Mouse (Mus musculus): ENCODE measurements around the gene Tmem151a. TPM values are rescaled to one million over a fixed set of nuclear protein-coding genes. Genes with fewer than 3 reads are reported as not detected.

Gene Tmem151a
- total and polyA plus RNA-seq, 2 experiments: under 0.01 to 0.24 TPM

DNA sequence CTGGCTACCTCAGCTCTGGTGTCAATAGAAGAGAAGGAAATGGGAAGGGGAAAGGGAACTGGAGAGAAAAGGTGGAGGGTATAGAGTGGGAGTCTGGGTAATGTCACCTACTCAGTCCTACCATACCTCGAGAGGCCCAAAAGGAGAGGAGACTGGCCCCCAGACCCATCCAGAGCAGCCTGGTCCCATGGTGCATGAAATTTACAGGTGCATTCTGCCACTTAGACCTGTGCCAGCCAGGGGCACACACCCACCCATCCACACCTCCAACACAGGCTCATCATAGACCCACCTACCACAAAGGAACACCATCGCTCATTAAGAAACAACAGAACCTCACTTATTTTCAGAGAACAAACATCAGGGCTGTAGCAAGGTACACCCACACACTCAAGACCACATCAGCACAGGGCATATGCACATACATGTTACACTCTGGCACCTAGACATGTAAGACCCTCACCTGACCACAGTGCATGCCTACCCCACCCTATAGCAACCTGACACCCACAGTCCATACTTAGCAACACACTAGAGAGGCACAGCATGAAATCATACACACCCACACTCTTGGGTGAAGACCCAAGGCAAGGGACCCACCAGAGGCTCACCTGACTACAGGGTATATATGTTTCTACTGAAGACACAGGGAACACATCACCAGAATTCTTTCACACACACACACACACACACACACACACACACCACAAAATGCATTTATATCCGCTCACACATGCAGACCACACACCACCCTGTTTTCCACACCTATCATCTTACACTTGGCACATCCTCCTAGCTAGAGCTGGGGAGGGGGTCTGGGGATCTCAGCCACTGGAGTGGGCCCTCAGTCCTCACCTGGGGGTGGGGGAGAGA lies 1.1 kb downstream of the Tmem151a start:
- Histone ChIP-seq H3K4me1 (ENCODE audit: control insufficient read depth, insufficient read depth, low read length) (peaks cover 10% of the 10 kb centered on the region), H3K79me2 (ENCODE audit: control insufficient read depth, insufficient read depth, low read length) (no peaks in the 10 kb centered on the region), H3K27me3 (ENCODE audit: control insufficient read depth, insufficient read depth, low read length) (peaks cover 16% of the 10 kb centered on the region), H3K9ac (ENCODE audit: low read depth, low read length) (no peak overlapping the region), H3K27ac (replicated peaks; ENCODE audit: insufficient read depth, low read depth, low read length) (no peak overlapping the region), H3K4me3 (ENCODE audit: insufficient read depth, low read depth, low read length) (no peak overlapping the region), H3K36me3 (ENCODE audit: control insufficient read depth, insufficient read depth, low read length) (no peaks in the 10 kb centered on the region)
- no peak for TF ChIP-seq POLR2A (IDR thresholded peaks at IDR 0.05; ENCODE audit: extremely low read depth, insufficient read depth, low read length)
- TF ChIP-seq CTCF (IDR thresholded peaks at IDR 0.05; ENCODE audit: low read depth, low read length): no peak
- WGBS: 71% methylated on average over 3 of the region's 3 CpGs
- DNase-seq (ENCODE audit: extremely low read depth, low read depth, low spot score): no peak

DNA sequence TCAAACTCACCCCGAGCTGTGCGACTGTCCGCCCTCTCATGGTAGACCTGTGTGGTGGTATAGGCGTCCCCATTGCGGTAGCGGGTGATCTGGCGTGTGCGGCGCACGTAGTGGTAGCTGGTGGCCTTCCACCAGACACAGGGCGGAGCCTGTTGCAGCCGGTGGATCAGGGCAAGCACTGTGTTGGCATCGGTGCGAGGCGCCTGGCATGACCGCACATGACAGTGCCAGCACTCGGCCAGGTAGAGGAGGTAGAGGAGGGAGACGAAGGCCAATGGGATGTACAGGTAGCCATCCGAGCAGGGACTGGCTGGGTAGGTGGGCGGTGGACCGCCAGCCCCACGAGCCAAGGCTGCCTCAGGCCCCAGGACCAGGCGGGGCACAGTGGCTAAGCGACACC lies 2.7 kb downstream of the Tmem151a start:
- peaks cover 5% of the 10 kb centered on the region for H3K4me1 ChIP-seq (ENCODE audit: control insufficient read depth, insufficient read depth, low read length)
- H3K27ac ChIP-seq (replicated peaks; ENCODE audit: insufficient read depth, low read depth, low read length): no peak overlapping the region
- 52% methylated on average over 24 of the region's 24 CpGs for WGBS
- peaks cover 16% of the 10 kb centered on the region for H3K27me3 ChIP-seq (ENCODE audit: control insufficient read depth, insufficient read depth, low read length)
- DNase-seq (ENCODE audit: extremely low read depth, low read depth, low spot score): no peak
- TF ChIP-seq POLR2A (IDR thresholded peaks at IDR 0.05; ENCODE audit: extremely low read depth, insufficient read depth, low read length): no peak
- no peak for TF ChIP-seq CTCF (IDR thresholded peaks at IDR 0.05; ENCODE audit: low read depth, low read length)
- H3K36me3 ChIP-seq (ENCODE audit: control insufficient read depth, insufficient read depth, low read length): no peaks in the 10 kb centered on the region
- H3K9ac ChIP-seq (ENCODE audit: low read depth, low read length): no peak overlapping the region
- H3K79me2 ChIP-seq (ENCODE audit: control insufficient read depth, insufficient read depth, low read length): no peaks in the 10 kb centered on the region
- no peak overlapping the region for H3K4me3 ChIP-seq (ENCODE audit: insufficient read depth, low read depth, low read length)

DNA sequence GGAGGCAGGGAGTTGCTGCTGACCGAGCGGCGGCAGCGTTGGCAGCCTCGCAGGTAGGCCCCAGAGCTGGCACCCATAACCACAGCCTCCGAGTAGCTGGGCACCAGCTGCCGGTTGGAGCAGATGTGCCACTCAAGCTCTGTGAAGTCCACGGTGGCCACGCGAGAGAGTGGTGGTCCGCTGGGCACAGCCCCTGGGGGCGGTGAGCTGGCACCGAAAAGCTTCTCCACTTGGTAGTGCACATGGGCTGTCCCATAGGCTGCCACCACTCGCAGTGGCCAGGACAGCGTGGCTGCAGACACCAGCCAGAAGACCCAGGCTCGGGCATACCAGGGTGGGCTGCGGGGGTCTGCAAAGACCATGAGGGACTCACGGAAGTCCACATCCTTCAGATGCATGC lies 3.3 kb downstream of the Tmem151a start:
- H3K79me2 ChIP-seq (ENCODE audit: control insufficient read depth, insufficient read depth, low read length): no peaks in the 10 kb centered on the region
- no peak for DNase-seq (ENCODE audit: extremely low read depth, low read depth, low spot score)
- TF ChIP-seq POLR2A (IDR thresholded peaks at IDR 0.05; ENCODE audit: extremely low read depth, insufficient read depth, low read length) (no peak), CTCF (IDR thresholded peaks at IDR 0.05; ENCODE audit: low read depth, low read length) (no peak)
- no peak overlapping the region for H3K4me3 ChIP-seq (ENCODE audit: insufficient read depth, low read depth, low read length)
- no peak overlapping the region for H3K9ac ChIP-seq (ENCODE audit: low read depth, low read length)
- peaks cover 3% of the 10 kb centered on the region; the same call in 1 of the 2 replicates for H3K4me1 ChIP-seq (ENCODE audit: control insufficient read depth, insufficient read depth, low read length)
- no peaks in the 10 kb centered on the region for H3K36me3 ChIP-seq (ENCODE audit: control insufficient read depth, insufficient read depth, low read length)
- WGBS: 50% methylated on average over 18 of the region's 18 CpGs
- peaks cover 16% of the 10 kb centered on the region for H3K27me3 ChIP-seq (ENCODE audit: control insufficient read depth, insufficient read depth, low read length)
- H3K27ac ChIP-seq (replicated peaks; ENCODE audit: insufficient read depth, low read depth, low read length): no peak overlapping the region

- no peaks in the 10 kb centered on the region for H3K79me2 ChIP-seq (ENCODE audit: control insufficient read depth, insufficient read depth, low read length)
- no peak overlapping the region for H3K27ac ChIP-seq (replicated peaks; ENCODE audit: insufficient read depth, low read depth, low read length)
- peaks cover 11% of the 10 kb centered on the region for H3K27me3 ChIP-seq (ENCODE audit: control insufficient read depth, insufficient read depth, low read length)
- H3K4me1 ChIP-seq (ENCODE audit: control insufficient read depth, insufficient read depth, low read length): no peaks in the 10 kb centered on the region
- no peak for DNase-seq (ENCODE audit: extremely low read depth, low read depth, low spot score)
- H3K36me3 ChIP-seq (ENCODE audit: control insufficient read depth, insufficient read depth, low read length): no peaks in the 10 kb centered on the region
- 87% methylated on average over 1 of the region's 1 CpGs for WGBS
- TF ChIP-seq CTCF (IDR thresholded peaks at IDR 0.05; ENCODE audit: low read depth, low read length) (no peak), POLR2A (IDR thresholded peaks at IDR 0.05; ENCODE audit: extremely low read depth, insufficient read depth, low read length) (no peak)
- no peak overlapping the region for H3K4me3 ChIP-seq (ENCODE audit: insufficient read depth, low read depth, low read length)
- no peak overlapping the region for H3K9ac ChIP-seq (ENCODE audit: low read depth, low read length)
Measured at GRCm38 (mm10) chr19:5079279-5079678, 6.1 kb downstream of the Tmem151a start.

DNA sequence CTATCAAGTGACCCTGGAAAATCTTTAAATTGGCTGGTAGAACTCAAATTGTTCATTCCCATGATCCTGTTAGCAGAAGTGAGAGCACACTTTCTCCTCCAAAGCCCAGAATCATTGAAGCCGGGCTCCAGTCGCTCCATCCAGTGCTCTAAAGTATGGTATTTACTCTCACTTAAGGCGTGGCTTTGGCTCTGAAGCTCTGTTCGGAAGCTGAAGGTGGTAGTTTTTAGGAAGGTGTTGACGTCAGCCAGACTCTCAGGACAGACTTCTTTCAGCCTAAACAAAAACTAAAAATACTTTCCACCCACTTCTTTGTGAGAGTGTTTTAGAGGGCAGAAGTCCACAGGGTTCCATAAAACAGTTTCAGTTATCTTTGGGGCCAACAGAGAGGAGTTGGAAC lies 11.8 kb downstream of the Tmem151a start:
- 32% methylated on average over 5 of the region's 5 CpGs for WGBS
- no peak overlapping the region for H3K4me3 ChIP-seq (ENCODE audit: insufficient read depth, low read depth, low read length)
- peaks cover 5% of the 10 kb centered on the region for H3K27me3 ChIP-seq (ENCODE audit: control insufficient read depth, insufficient read depth, low read length)
- DNase-seq (ENCODE audit: extremely low read depth, low read depth, low spot score): no peak
- no peaks in the 10 kb centered on the region for H3K36me3 ChIP-seq (ENCODE audit: control insufficient read depth, insufficient read depth, low read length)
- peaks cover 9% of the 10 kb centered on the region; the same call in 1 of the 2 replicates for H3K4me1 ChIP-seq (ENCODE audit: control insufficient read depth, insufficient read depth, low read length)
- no peaks in the 10 kb centered on the region for H3K79me2 ChIP-seq (ENCODE audit: control insufficient read depth, insufficient read depth, low read length)
- no peak overlapping the region for H3K27ac ChIP-seq (replicated peaks; ENCODE audit: insufficient read depth, low read depth, low read length)
- H3K9ac ChIP-seq (ENCODE audit: low read depth, low read length): no peak overlapping the region
- TF ChIP-seq POLR2A (IDR thresholded peaks at IDR 0.05; ENCODE audit: extremely low read depth, insufficient read depth, low read length) (no peak), CTCF (IDR thresholded peaks at IDR 0.05; ENCODE audit: low read depth, low read length) (no peak)

DNA sequence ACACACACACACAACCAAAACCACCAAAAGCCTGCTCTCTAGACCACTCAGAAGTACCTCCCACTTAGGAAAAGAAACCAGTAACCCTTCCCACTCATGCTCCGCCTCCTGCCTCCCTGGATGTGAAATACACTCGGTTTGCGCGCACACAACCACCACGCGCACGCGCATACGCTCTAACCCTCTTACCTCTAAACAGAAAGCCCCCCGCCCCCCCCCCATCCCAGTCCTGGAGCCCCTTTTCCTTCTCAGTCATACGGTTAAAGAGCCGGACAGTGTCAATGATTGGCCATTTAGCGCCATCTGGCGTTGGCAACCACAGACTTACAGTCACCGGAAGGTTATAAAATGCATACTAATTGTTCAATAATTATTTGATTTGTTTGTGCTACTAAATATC lies 12.3 kb downstream of the Tmem151a start:
- H3K9ac ChIP-seq (ENCODE audit: low read depth, low read length): no peak overlapping the region
- 0 out of 2 replicates have a peak overlapping the region, but pooled peaks have one; percentile 18 for H3K4me3 ChIP-seq (ENCODE audit: insufficient read depth, low read depth, low read length)
- 3% methylated on average over 15 of the region's 15 CpGs for WGBS
- no peak for DNase-seq (ENCODE audit: extremely low read depth, low read depth, low spot score)
- TF ChIP-seq CTCF (IDR thresholded peaks at IDR 0.05; ENCODE audit: low read depth, low read length) (peak; percentile 59), POLR2A (IDR thresholded peaks at IDR 0.05; ENCODE audit: extremely low read depth, insufficient read depth, low read length) (no peak)
- peaks cover 9% of the 10 kb centered on the region; the same call in 1 of the 2 replicates for H3K4me1 ChIP-seq (ENCODE audit: control insufficient read depth, insufficient read depth, low read length)
- peaks cover 10% of the 10 kb centered on the region for H3K27me3 ChIP-seq (ENCODE audit: control insufficient read depth, insufficient read depth, low read length)
- H3K36me3 ChIP-seq (ENCODE audit: control insufficient read depth, insufficient read depth, low read length): no peaks in the 10 kb centered on the region
- no peaks in the 10 kb centered on the region for H3K79me2 ChIP-seq (ENCODE audit: control insufficient read depth, insufficient read depth, low read length)
- no peak overlapping the region for H3K27ac ChIP-seq (replicated peaks; ENCODE audit: insufficient read depth, low read depth, low read length)
